Mouse (Mus musculus) midbrain, embryonic 16.5 days (tissue): ENCODE measurements around the gene Btg4. TPM values are rescaled to one million over a fixed set of nuclear protein-coding genes. Genes with fewer than 3 reads are reported as not detected.

Experiments used
- ATAC-seq: fragments of 200-750 bp; cut with Nextera tagmentation; 2 replicates; pipeline ENCODE4 v1.8.0; 2017; ENCODE audit warnings: moderate TSS enrichment
- H3K27ac ChIP-seq: fragments of 300-500 bp; sonication (generic); 2 replicates; pipeline ENCODE4 v1.5.1; 2014; ENCODE audit warnings: mild to moderate bottlenecking, low read length, mixed read lengths
- H3K27me3 ChIP-seq: fragments of 300-500 bp; sonication (generic); 2 replicates; pipeline ENCODE4 v1.6.1; 2014; ENCODE audit warnings: low read depth, low read length, mixed read lengths; ENCODE audit not compliant: control insufficient read depth, insufficient read depth
- H3K36me3 ChIP-seq: fragments of 300-500 bp; sonication (generic); 2 replicates; pipeline ENCODE4 v1.6.1; 2014; ENCODE audit warnings: mild to moderate bottlenecking, low read length, moderate library complexity, mixed read lengths; ENCODE audit not compliant: control insufficient read depth, insufficient read depth
- H3K4me1 ChIP-seq: fragments of 300-500 bp; sonication (generic); 2 replicates; pipeline ENCODE4 v1.6.1; 2014; ENCODE audit warnings: mild to moderate bottlenecking, low read length, mixed read lengths; ENCODE audit not compliant: control insufficient read depth, insufficient read depth
- H3K4me2 ChIP-seq: fragments of 300-500 bp; sonication (generic); 2 replicates; pipeline ENCODE4 v1.6.1; 2014; ENCODE audit warnings: mild to moderate bottlenecking, low read length, mixed read lengths
- H3K4me3 ChIP-seq: fragments of 300-500 bp; sonication (generic); 2 replicates; pipeline ENCODE4 v1.5.1; 2014; ENCODE audit warnings: low read depth, mild to moderate bottlenecking, low read length, moderate library complexity, mixed read lengths
- H3K9ac ChIP-seq: fragments of 300-500 bp; sonication (generic); 2 replicates; pipeline ENCODE4 v1.6.1; 2014; ENCODE audit warnings: low read depth, low read length, mixed read lengths
- H3K9me3 ChIP-seq: fragments of 300-500 bp; sonication (generic); replicated peaks from 2 replicates; pipeline ENCODE4 v1.6.1; 2014; ENCODE audit warnings: mild to moderate bottlenecking, low read length, mixed read lengths; ENCODE audit not compliant: control insufficient read depth, poor library complexity, severe bottlenecking
- WGBS: fragments of 180-500 bp; shearing (Covaris S2); extraction: QIAGEN DNeasy Blood & Tissue Kit; methylation state at CpG from one replicate; pipeline ENCODE4 v1.1.7; 2014; 5-methylcytosine and 5-hydroxymethylcytosine counted together
- microRNA counts: library from miRNA; unstranded; fragments of <30 nt; microRNA quantifications from one replicate; lab custom pipeline; 2016
- microRNA-seq: library from miRNA; unstranded; fragments of <30 nt; microRNA quantifications from one replicate; pipeline ENCODE4, GENCODE M21; 2017
- polyA plus RNA-seq: library from polyadenylated mRNA; unstranded; fragments of >200 nt; fragmentation: Nextera tagmentation; extraction: Ambion mirVana; gene quantifications from 2 replicates; pipeline ENCODE4 v1.2.1, GENCODE M21; 2015

Gene Btg4
- polyA plus RNA-seq, 1 experiment from 2014 or later, result not detected

DNA sequence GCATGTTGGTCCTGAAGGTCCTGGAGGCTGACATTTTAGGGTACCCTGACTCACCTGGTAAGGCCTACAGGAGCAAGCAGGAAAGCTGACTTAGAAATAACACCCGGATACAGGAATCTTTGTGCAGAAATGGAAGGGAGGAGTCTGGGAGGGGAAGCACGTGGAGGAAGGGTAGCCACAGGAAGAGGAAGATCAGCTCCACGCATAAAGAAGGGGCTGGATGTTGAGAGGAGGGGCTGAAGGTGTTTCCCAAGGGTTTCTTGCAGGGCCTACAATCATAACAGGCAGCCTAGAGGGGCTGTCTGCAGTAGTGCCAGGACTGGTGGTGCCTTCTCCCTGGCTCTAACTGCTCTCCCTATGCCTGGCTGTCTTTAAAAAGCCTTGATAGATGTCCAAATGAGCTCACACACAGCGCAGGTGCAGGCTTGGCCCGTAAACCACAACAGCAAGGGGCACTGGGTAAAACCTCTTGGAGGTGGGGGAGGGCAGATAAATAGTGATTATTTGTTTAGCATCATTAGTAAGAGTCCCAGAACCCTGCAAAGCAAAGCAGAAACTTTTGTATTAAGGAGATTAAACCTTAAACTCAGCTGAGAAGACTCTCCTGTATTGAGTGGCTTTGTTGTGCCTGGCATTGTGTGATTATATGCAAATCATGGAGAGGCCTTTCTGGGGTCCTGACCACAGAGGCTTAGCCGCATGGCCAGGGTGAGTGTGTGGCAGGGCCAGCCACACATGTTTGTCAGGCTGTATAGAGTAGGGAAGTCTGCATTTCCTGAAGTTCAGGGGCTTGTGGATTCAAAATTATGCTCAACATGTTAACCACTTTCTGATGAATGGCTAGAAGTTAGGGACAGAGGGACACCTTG is 104.8 kb downstream of the Btg4 start, which contains the start of gene Gm32742:
Gene Gm32742, minus strand, starts transcription at position 206 of the 869 bp plus-strand sequence.
- no peaks in the 10 kb centered on the region for H3K36me3 ChIP-seq
- no peaks in the 10 kb centered on the region for H3K4me1 ChIP-seq
- H3K9me3 ChIP-seq, result no peaks in the 10 kb centered on the region
- H3K4me3 ChIP-seq, result no peak within 1 kb of the TSS
- no peak within 1 kb of the TSS for H3K9ac ChIP-seq
- ATAC-seq, result no peak
- H3K27ac ChIP-seq, result no peak within 1 kb of the TSS
- H3K27me3 ChIP-seq, result no peaks in the 10 kb centered on the region
- 35% methylated on average over 6 of the region's 6 CpGs for WGBS
- no peak within 1 kb of the TSS for H3K4me2 ChIP-seq

GRCm38 (mm10) chr9:51167954-51168353 is 107.3 kb downstream of the Btg4 start:
- WGBS, result 53% methylated on average over 11 of the region's 11 CpGs
- Histone ChIP-seq H3K9me3 (no peaks in the 10 kb centered on the region), H3K4me1 (no peaks in the 10 kb centered on the region), H3K27me3 (no peaks in the 10 kb centered on the region), H3K4me3 (no peak overlapping the region), H3K27ac (no peak overlapping the region), H3K9ac (no peak overlapping the region), H3K36me3 (no peaks in the 10 kb centered on the region), H3K4me2 (no peak overlapping the region)
- no peak for ATAC-seq

DNA sequence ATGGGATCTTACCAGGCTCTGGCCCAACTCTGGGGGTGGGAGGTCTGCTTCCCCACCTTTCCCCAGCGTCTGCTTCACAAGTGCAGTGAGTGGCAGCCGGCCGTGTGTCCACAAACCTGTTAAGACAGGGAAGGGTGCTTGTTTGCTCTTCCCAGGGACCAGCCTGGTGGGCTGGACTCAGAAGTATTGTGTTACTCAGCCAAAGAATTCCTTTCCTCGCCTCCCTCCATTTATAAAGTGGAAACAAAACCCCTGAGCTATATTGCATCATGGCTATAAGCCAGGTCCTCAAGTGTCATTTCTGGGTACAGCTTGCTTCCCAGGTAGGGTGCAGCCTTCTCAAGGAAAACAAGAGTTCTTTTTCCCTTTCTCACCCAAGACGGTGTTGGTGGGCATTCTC is 108.0 kb downstream of the Btg4 start:
- WGBS, result 76% methylated on average over 5 of the region's 5 CpGs
- no peak for ATAC-seq
- Histone ChIP-seq H3K27me3 (no peaks in the 10 kb centered on the region), H3K4me2 (no peak overlapping the region), H3K9ac (no peak overlapping the region), H3K4me1 (no peaks in the 10 kb centered on the region), H3K4me3 (no peak overlapping the region), H3K9me3 (no peaks in the 10 kb centered on the region), H3K36me3 (no peaks in the 10 kb centered on the region), H3K27ac (no peak overlapping the region)

DNA sequence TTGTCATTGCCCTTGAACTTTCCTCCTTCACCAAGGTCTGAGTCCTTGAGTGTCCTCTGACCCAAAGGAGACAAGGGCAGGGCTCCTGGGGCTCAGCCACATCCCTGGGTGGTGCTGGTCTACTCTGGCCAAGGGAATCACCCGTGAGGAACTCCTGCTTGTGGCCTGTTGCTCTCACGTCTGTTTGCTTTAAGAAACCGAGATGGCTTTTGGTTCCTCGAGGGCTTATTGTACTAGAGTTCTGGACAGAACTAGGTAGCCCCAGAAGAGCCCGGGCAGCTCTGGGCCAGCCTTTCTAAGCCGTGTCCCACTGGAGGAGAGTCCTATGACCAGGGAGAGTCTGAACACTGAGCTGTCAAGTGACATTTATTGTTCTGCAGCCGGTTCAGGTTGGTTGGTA is 108.4 kb downstream of the Btg4 start:
- ATAC-seq, result no peak
- 91% methylated on average over 7 of the region's 7 CpGs for WGBS
- Histone ChIP-seq H3K27ac (no peak overlapping the region), H3K4me3 (no peak overlapping the region), H3K9me3 (no peaks in the 10 kb centered on the region), H3K36me3 (no peaks in the 10 kb centered on the region), H3K27me3 (no peaks in the 10 kb centered on the region), H3K4me2 (no peak overlapping the region), H3K4me1 (no peaks in the 10 kb centered on the region), H3K9ac (no peak overlapping the region)

MicroRNAs encoded within 50 kb of the gene (microRNA counts, 519-probe panel; counts per million panel counts)
- 2,095 counts per million, percentile 55 among the panel's probes with 10 or more counts for microRNA mmu-miR-34b-3p (lab: Ali Mortazavi, UCI)
- microRNA mmu-miR-34b-5p (lab: Ali Mortazavi, UCI), result 2,144 counts per million, percentile 60 among the panel's probes with 10 or more counts
- 2,867 counts per million, percentile 84 among the panel's probes with 10 or more counts for microRNA mmu-miR-34c (lab: Ali Mortazavi, UCI)

Small RNA genes within 50 kb of the gene (microRNA-seq; reads per million reads assigned to microRNA genes)
- gene Mir34b (34.3 reads per million, percentile 42 among the genes with 10 or more reads in this experiment), gene Mir34c (837 reads per million, percentile 77 among the genes with 10 or more reads in this experiment)

Other genes with a start within 250 kb of the Btg4 start
- gene Ppp2r1b, start 215.6 kb upstream of the Btg4 start, polyA plus RNA-seq, result 38.8 and 42.7 TPM in 2 replicates
- gene Sik2, start 51.8 kb upstream of the Btg4 start, polyA plus RNA-seq, result 19.5 and 20.2 TPM in 2 replicates
- 1.1 and 1.2 TPM in 2 replicates for gene Layn, start 16.2 kb downstream of the Btg4 start, polyA plus RNA-seq
- gene 4833427G06Rik, start 41.2 kb downstream of the Btg4 start, polyA plus RNA-seq, result 1.2 and 1.3 TPM in 2 replicates
- 0.03 TPM in 1 of 2 replicates, not detected in the other for gene Gm32742, start 104.6 kb downstream of the Btg4 start, polyA plus RNA-seq
- 0.11 and 0.16 TPM in 2 replicates for gene Pou2af1, start 152.8 kb downstream of the Btg4 start, polyA plus RNA-seq
- gene Colca2, start 217.7 kb downstream of the Btg4 start, polyA plus RNA-seq, result 0.38 and 0.55 TPM in 2 replicates